Mouse (Mus musculus): ENCODE measurements around the gene Trim67. TPM values are rescaled to one million over a fixed set of nuclear protein-coding genes. Genes with fewer than 3 reads are reported as not detected.

Trim67 gene
- polyA plus RNA-seq, 1 experiment from 2014 or later = 0.14 TPM

GRCm38 (mm10) chr8:124795781-124796488, 3.0 kb downstream of the Trim67 start:
- whole genome bisulfite sequencing = 63% methylated on average over 8 of the region's 8 CpGs

GRCm38 (mm10) chr8:124800542-124800941, 7.7 kb downstream of the Trim67 start:
- Histone ChIP-seq H3K27ac (no peak overlapping the region), H3K4me3 (no peak overlapping the region), H3K4me1 (no peaks in the 10 kb centered on the region), H3K36me3 (no peaks in the 10 kb centered on the region), H3K4me2 (no peak overlapping the region), H3K27me3 (peaks cover 36% of the 10 kb centered on the region), H3K9ac (no peak overlapping the region), H3K9me3 (no peaks in the 10 kb centered on the region)
- ATAC-seq (ENCODE audit: insufficient number of reproducible peaks, low FRiP score, low TSS enrichment, low read depth) = no peak
- WGBS = 29% methylated on average over 11 of the region's 11 CpGs

More at GRCm38 (mm10) chr8:124795781-124796488, 3.0 kb downstream of the Trim67 start:
- Histone ChIP-seq H3K9me3 (no peaks in the 10 kb centered on the region), H3K4me3 (no peak overlapping the region), H3K27me3 (peaks cover 72% of the 10 kb centered on the region), H3K27ac (no peak overlapping the region), H3K36me3 (no peaks in the 10 kb centered on the region), H3K9ac (no peak overlapping the region), H3K4me1 (peaks cover 31% of the 10 kb centered on the region), H3K4me2 (no peak overlapping the region)
- no peak for ATAC-seq (ENCODE audit: insufficient number of reproducible peaks, low FRiP score, low TSS enrichment, low read depth)

GRCm38 (mm10) chr8:124803824-124804702, 11.2 kb downstream of the Trim67 start:
- Histone ChIP-seq H3K36me3 (no peaks in the 10 kb centered on the region), H3K27ac (no peak overlapping the region), H3K27me3 (peaks cover 10% of the 10 kb centered on the region; the same call in 1 of the 2 replicates), H3K4me3 (no peak overlapping the region), H3K4me2 (no peak overlapping the region), H3K9me3 (no peaks in the 10 kb centered on the region), H3K4me1 (no peaks in the 10 kb centered on the region), H3K9ac (no peak overlapping the region)
- 66% methylated on average over 12 of the region's 12 CpGs for WGBS
- ATAC-seq (ENCODE audit: insufficient number of reproducible peaks, low FRiP score, low TSS enrichment, low read depth) = no peak

DNA sequence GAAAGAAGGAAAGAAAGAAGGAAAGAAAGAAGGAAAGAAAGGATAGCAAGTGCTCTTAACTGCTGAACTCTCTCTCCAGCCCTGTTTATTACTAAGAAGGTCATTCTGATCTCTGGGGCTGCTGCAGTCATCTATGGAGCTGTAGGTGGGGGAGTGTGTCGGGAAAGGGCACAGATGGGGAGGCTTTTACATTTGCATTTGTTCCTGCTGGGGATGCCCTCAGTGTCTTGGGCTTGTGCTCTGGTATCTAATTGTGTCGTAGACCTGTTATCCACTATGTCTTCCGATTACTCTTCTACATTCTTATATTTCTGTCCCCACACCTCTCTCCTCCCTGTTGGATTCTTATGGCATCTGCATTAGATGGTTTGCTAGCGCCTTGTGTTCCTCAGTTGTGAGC, 13.1 kb downstream of the Trim67 start:
- Histone ChIP-seq H3K4me3 (no peak overlapping the region), H3K4me2 (no peak overlapping the region), H3K9me3 (no peaks in the 10 kb centered on the region), H3K27ac (no peak overlapping the region), H3K36me3 (no peaks in the 10 kb centered on the region), H3K4me1 (no peaks in the 10 kb centered on the region), H3K9ac (no peak overlapping the region), H3K27me3 (peaks cover 10% of the 10 kb centered on the region; the same call in 1 of the 2 replicates)
- ATAC-seq (ENCODE audit: insufficient number of reproducible peaks, low FRiP score, low TSS enrichment, low read depth) = no peak
- WGBS = 86% methylated on average over 4 of the region's 4 CpGs

- 0 out of 2 replicates have a peak, but pooled peaks cover 3% of the 10 kb centered on the region for H3K27me3 ChIP-seq
- no peak overlapping the region for H3K27ac ChIP-seq
- no peaks in the 10 kb centered on the region for H3K4me1 ChIP-seq
- no peaks in the 10 kb centered on the region for H3K9me3 ChIP-seq
- no peak overlapping the region for H3K4me3 ChIP-seq
- no peaks in the 10 kb centered on the region for H3K36me3 ChIP-seq
- 64% methylated on average over 2 of the region's 2 CpGs for WGBS
- ATAC-seq (ENCODE audit: insufficient number of reproducible peaks, low FRiP score, low TSS enrichment, low read depth) = no peak
- H3K4me2 ChIP-seq = no peak overlapping the region
- no peak overlapping the region for H3K9ac ChIP-seq
Observed at GRCm38 (mm10) chr8:124809419-124809818, 16.5 kb downstream of the Trim67 start.

GRCm38 (mm10) chr8:124810056-124810610, 17.2 kb downstream of the Trim67 start:
- H3K27me3 ChIP-seq = 0 out of 2 replicates have a peak, but pooled peaks cover 3% of the 10 kb centered on the region
- no peak overlapping the region for H3K27ac ChIP-seq
- no peak overlapping the region for H3K4me2 ChIP-seq
- no peaks in the 10 kb centered on the region for H3K36me3 ChIP-seq
- H3K4me1 ChIP-seq = no peaks in the 10 kb centered on the region
- WGBS = 59% methylated on average over 5 of the region's 5 CpGs
- no peak for ATAC-seq (ENCODE audit: insufficient number of reproducible peaks, low FRiP score, low TSS enrichment, low read depth)
- H3K4me3 ChIP-seq = no peak overlapping the region
- H3K9ac ChIP-seq = no peak overlapping the region
- no peaks in the 10 kb centered on the region for H3K9me3 ChIP-seq

DNA sequence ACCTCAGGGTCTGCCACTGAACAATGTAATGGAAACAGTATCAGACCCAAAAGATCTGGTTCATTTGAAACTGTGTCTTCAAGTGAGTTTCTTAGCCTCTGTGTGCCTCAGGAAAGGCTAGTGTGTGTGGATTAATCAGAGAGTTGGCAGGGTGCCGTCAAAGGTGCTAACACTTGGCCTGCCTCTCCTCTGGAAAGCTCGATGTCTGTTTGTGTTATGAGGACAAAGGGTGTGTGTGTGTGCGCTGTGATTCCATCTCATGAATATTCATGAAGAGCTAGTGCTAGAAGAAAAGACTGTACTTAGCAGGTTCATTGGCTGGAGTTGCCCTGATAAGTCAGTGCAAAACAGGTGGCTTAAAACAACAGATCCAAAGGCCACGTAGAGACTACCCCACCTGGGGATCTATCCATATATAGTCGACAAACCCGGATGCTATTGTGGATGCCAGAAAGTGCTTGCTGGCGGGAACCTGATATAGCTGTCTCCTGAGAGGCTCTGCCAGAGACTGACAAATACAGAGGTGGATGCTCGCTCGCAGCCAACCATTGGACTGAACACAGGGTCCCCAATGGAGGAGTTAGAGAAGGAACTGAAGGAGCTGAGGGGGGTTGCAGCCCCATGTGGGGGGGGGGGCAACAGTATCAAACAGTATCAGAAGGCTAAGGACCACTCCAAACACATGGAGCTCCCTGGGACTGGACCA, 17.9 kb downstream of the Trim67 start:
- H3K4me1 ChIP-seq = no peaks in the 10 kb centered on the region
- WGBS = 50% methylated on average over 9 of the region's 9 CpGs
- H3K4me3 ChIP-seq = no peak overlapping the region
- no peaks in the 10 kb centered on the region for H3K27me3 ChIP-seq
- H3K9me3 ChIP-seq = no peaks in the 10 kb centered on the region
- no peaks in the 10 kb centered on the region for H3K36me3 ChIP-seq
- H3K27ac ChIP-seq = no peak overlapping the region
- no peak overlapping the region for H3K4me2 ChIP-seq
- no peak for ATAC-seq (ENCODE audit: insufficient number of reproducible peaks, low FRiP score, low TSS enrichment, low read depth)
- H3K9ac ChIP-seq = no peak overlapping the region

DNA sequence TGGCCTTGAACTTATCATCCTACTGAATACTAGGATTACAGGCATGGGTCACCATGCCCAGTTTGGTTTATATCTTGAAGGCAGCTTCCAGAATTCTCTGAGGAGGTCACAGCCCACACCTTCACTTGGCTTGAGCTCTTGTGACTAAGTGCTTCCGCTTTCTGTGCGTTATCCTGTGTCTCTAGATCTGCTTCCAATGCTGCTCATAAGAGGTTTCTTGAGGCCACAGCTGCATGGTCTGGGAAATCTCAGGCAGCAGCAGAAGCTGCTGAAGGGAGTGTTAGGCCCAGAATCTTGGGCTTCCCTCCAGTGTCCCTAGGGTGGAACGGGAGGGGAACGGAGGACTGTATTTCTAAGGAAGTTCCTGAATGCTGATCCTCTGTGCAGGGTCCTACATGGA, 20.4 kb downstream of the Trim67 start:
- H3K9ac ChIP-seq = no peak overlapping the region
- no peak overlapping the region for H3K4me3 ChIP-seq
- H3K4me1 ChIP-seq = no peaks in the 10 kb centered on the region
- H3K4me2 ChIP-seq = no peak overlapping the region
- H3K27me3 ChIP-seq = no peaks in the 10 kb centered on the region
- no peak overlapping the region for H3K27ac ChIP-seq
- 88% methylated on average over 4 of the region's 4 CpGs for WGBS
- no peak for ATAC-seq (ENCODE audit: insufficient number of reproducible peaks, low FRiP score, low TSS enrichment, low read depth)
- H3K36me3 ChIP-seq = no peaks in the 10 kb centered on the region
- peaks cover 5% of the 10 kb centered on the region; the same call in 1 of the 2 replicates for H3K9me3 ChIP-seq

DNA sequence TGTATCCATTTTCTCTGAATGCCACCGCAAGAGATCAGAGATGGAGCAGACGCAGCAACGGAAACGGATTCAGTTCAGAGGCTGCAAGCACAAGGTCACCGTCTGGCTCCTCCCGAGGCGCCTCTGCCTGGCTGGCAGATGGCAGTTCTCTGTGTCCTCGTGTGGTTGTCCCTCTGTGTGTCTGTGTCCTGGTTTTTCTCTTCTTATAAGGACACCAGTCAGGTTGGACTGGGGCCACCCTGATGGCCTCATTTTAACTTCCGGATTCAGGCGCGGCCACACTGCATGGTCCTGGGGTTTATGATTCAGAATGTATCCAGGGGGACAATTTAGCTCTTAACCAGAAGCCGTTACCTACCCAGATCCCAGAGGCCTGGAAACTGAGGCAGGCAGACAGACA, 23.0 kb downstream of the Trim67 start:
- Histone ChIP-seq H3K9ac (no peak overlapping the region), H3K4me3 (no peak overlapping the region), H3K4me1 (no peaks in the 10 kb centered on the region), H3K4me2 (no peak overlapping the region), H3K9me3 (peaks cover 5% of the 10 kb centered on the region; the same call in 1 of the 2 replicates), H3K27me3 (no peaks in the 10 kb centered on the region), H3K27ac (no peak overlapping the region), H3K36me3 (no peaks in the 10 kb centered on the region)
- 76% methylated on average over 12 of the region's 12 CpGs for WGBS
- no peak for ATAC-seq (ENCODE audit: insufficient number of reproducible peaks, low FRiP score, low TSS enrichment, low read depth)

- Histone ChIP-seq H3K27me3 (no peaks in the 10 kb centered on the region), H3K36me3 (no peaks in the 10 kb centered on the region), H3K4me2 (no peak overlapping the region), H3K4me3 (no peak overlapping the region), H3K9ac (no peak overlapping the region), H3K9me3 (peaks cover 5% of the 10 kb centered on the region; the same call in 1 of the 2 replicates), H3K27ac (no peak overlapping the region), H3K4me1 (no peaks in the 10 kb centered on the region)
- WGBS = 92% methylated on average over 11 of the region's 11 CpGs
- no peak for ATAC-seq (ENCODE audit: insufficient number of reproducible peaks, low FRiP score, low TSS enrichment, low read depth)
Observed at GRCm38 (mm10) chr8:124816866-124817265, 24.0 kb downstream of the Trim67 start.

GRCm38 (mm10) chr8:124817361-124817760, 24.5 kb downstream of the Trim67 start:
- Histone ChIP-seq H3K27ac (no peak overlapping the region), H3K27me3 (no peaks in the 10 kb centered on the region), H3K4me2 (no peak overlapping the region), H3K9me3 (peaks cover 5% of the 10 kb centered on the region; the same call in 1 of the 2 replicates), H3K4me1 (no peaks in the 10 kb centered on the region), H3K9ac (no peak overlapping the region), H3K4me3 (no peak overlapping the region), H3K36me3 (no peaks in the 10 kb centered on the region)
- ATAC-seq (ENCODE audit: insufficient number of reproducible peaks, low FRiP score, low TSS enrichment, low read depth) = no peak
- 79% methylated on average over 3 of the region's 3 CpGs for WGBS
